Mouse (Mus musculus): ENCODE data around the gene Gm10190. TPM values are rescaled to one million over a fixed set of nuclear protein-coding genes. Genes with fewer than 3 reads are reported as not detected.

Gm10190 gene
- polyA plus RNA-seq, 1 experiment from 2014 or later = 1.7 TPM

- Histone ChIP-seq H3K9me3 (no peaks in the 10 kb centered on the region), H3K27me3 (replicated peaks) (no peaks in the 10 kb centered on the region), H3K4me1 (no peaks in the 10 kb centered on the region), H3K27ac (no peak overlapping the region), H3K4me3 (replicated peaks) (no peak overlapping the region), H3K9ac (no peak overlapping the region), H3K4me2 (no peak overlapping the region), H3K36me3 (no peaks in the 10 kb centered on the region)
- WGBS = 82% methylated on average over 5 of the region's 5 CpGs
- no peak for ATAC-seq (ENCODE audit: insufficient read depth, low FRiP score, low read depth)
Measured at GRCm38 (mm10) chr17:80367276-80367675, 6.1 kb downstream of the Gm10190 start.

DNA sequence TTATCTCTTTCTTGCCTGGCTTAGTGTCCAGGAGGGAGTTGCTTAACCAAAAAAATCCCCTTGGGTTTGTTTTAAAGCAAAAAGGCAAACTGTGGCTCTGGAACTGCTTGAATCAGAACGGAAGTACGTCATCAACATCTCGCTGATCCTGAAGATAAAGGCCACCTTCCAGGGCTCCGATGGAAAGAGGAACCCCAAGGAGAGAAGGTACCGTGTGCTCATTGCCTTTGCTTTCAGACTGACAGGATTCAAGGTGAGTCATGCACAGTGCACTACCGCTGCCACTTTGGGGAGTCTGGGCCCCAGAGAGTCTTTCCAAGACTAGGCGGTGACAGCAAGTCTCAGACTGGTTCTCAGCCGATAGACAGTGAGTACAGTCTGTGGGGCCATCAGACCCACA lies 13.1 kb downstream of the Gm10190 start:
- H3K36me3 ChIP-seq = no peaks in the 10 kb centered on the region
- ATAC-seq (ENCODE audit: insufficient read depth, low FRiP score, low read depth) = no peak

GRCm38 (mm10) chr17:80347234-80347633 lies 26.1 kb downstream of the Gm10190 start:
- ATAC-seq (ENCODE audit: insufficient read depth, low FRiP score, low read depth) = no peak
- Histone ChIP-seq H3K4me1 (no peaks in the 10 kb centered on the region; the same call in 1 of the 2 replicates), H3K4me2 (no peak overlapping the region), H3K4me3 (replicated peaks) (no peak overlapping the region), H3K27me3 (replicated peaks) (no peaks in the 10 kb centered on the region), H3K27ac (no peak overlapping the region), H3K9ac (no peak overlapping the region), H3K36me3 (no peaks in the 10 kb centered on the region), H3K9me3 (no peaks in the 10 kb centered on the region)
- 42% methylated on average over 6 of the region's 6 CpGs for WGBS

More for the DNA sequence above, 13.1 kb downstream of the Gm10190 start:
- no peak overlapping the region for H3K4me2 ChIP-seq
- 89% methylated on average over 8 of the region's 8 CpGs for WGBS
- no peaks in the 10 kb centered on the region for H3K9me3 ChIP-seq
- H3K27me3 ChIP-seq (replicated peaks) = no peaks in the 10 kb centered on the region
- no peaks in the 10 kb centered on the region for H3K4me1 ChIP-seq
- no peak overlapping the region for H3K27ac ChIP-seq
- H3K9ac ChIP-seq = no peak overlapping the region
- no peak overlapping the region for H3K4me3 ChIP-seq (replicated peaks)

DNA sequence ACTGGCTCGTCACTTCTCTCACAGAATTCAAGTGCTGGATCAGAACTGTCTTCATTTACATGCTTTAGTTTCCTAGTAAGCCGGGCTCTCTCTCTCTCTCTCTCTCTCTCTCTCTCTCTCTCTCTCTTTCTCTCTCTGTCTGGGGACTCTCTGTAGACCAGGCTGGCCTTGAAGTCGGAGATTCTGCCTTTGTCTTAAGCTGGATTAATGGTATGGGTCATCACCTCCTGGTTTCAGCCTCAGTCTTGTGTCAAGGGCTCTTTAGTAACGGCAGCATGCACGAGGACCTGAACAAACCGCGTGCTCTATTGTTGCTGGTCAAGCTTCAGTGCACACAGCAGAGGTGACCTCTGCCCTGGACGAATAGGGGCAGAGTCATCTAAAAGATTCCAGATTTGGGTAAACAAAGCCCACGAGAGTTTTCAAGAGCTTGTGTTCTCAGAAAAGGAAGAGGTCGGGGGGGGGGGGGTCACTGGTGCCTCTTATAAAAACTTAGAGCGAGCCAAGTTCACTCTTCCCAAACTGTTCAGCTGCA lies 26.7 kb downstream of the Gm10190 start:
- Histone ChIP-seq H3K27me3 (replicated peaks) (no peaks in the 10 kb centered on the region), H3K36me3 (no peaks in the 10 kb centered on the region), H3K4me1 (no peaks in the 10 kb centered on the region; the same call in 1 of the 2 replicates), H3K4me2 (no peak overlapping the region), H3K4me3 (replicated peaks) (no peak overlapping the region), H3K9me3 (no peaks in the 10 kb centered on the region), H3K9ac (no peak overlapping the region), H3K27ac (no peak overlapping the region)
- no peak for ATAC-seq (ENCODE audit: insufficient read depth, low FRiP score, low read depth)
- 57% methylated on average over 11 of the region's 11 CpGs for WGBS

DNA sequence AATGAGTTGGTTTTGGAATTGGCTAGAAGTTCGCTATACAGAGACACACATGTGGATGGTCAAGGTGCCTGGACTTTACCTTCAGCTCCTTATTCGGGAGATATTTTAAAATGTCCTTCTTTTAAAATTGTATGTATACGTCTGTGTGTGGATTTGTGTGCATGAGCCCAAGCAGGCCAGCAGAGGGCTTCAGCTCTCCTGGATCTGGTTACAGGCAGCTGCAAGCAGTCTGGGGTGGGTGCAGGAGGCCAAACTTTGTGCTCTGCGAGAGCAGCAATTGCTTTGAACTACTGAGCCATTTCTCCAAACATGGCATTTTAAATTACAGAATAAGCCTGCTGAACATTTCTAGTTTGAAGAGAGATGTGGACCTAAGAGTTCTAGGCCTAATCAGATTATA lies 28.1 kb downstream of the Gm10190 start:
- Histone ChIP-seq H3K9me3 (no peaks in the 10 kb centered on the region), H3K4me1 (no peaks in the 10 kb centered on the region; the same call in 1 of the 2 replicates), H3K27ac (no peak overlapping the region), H3K9ac (no peak overlapping the region), H3K4me3 (replicated peaks) (no peak overlapping the region), H3K36me3 (no peaks in the 10 kb centered on the region), H3K4me2 (no peak overlapping the region), H3K27me3 (replicated peaks) (no peaks in the 10 kb centered on the region)
- 71% methylated on average over 4 of the region's 4 CpGs for WGBS
- 0 out of 2 replicates have a peak, but pooled peaks have one; percentile 53 for ATAC-seq (ENCODE audit: insufficient read depth, low FRiP score, low read depth)

DNA sequence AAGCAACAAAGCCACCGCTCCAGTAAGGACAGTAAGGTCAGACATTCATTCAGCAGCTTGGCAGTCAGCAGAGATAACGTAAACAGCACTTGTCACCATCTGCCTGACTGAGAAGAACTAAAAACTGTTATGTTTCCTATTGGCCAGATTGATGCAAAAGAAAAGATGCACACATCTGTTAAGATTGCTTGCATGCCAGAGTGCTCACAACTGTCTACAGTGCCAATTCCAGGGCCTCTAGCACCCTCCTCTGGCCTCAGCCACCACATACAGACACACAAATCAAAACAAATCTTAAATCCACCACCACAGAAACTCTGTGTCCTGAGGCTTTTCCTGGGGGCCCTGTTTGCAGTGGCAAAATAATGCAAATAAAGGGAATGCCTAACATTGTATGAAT lies 41.0 kb downstream of the Gm10190 start:
- WGBS = 46% methylated on average over 2 of the region's 2 CpGs

GRCm38 (mm10) chr17:80326431-80326830 lies 46.9 kb downstream of the Gm10190 start:
- Histone ChIP-seq H3K9me3 (no peaks in the 10 kb centered on the region), H3K27me3 (replicated peaks) (no peaks in the 10 kb centered on the region), H3K9ac (no peak overlapping the region), H3K4me1 (no peaks in the 10 kb centered on the region), H3K4me2 (no peak overlapping the region), H3K27ac (no peak overlapping the region), H3K4me3 (replicated peaks) (no peak overlapping the region), H3K36me3 (no peaks in the 10 kb centered on the region)
- WGBS = 79% methylated on average over 3 of the region's 3 CpGs
- ATAC-seq (ENCODE audit: insufficient read depth, low FRiP score, low read depth) = no peak

More for the DNA sequence above, 41.0 kb downstream of the Gm10190 start:
- Histone ChIP-seq H3K9me3 (no peaks in the 10 kb centered on the region), H3K4me2 (no peak overlapping the region), H3K4me1 (no peaks in the 10 kb centered on the region), H3K27ac (no peak overlapping the region), H3K36me3 (no peaks in the 10 kb centered on the region), H3K27me3 (replicated peaks) (no peaks in the 10 kb centered on the region), H3K4me3 (replicated peaks) (no peak overlapping the region), H3K9ac (no peak overlapping the region)
- no peak for ATAC-seq (ENCODE audit: insufficient read depth, low FRiP score, low read depth)

DNA sequence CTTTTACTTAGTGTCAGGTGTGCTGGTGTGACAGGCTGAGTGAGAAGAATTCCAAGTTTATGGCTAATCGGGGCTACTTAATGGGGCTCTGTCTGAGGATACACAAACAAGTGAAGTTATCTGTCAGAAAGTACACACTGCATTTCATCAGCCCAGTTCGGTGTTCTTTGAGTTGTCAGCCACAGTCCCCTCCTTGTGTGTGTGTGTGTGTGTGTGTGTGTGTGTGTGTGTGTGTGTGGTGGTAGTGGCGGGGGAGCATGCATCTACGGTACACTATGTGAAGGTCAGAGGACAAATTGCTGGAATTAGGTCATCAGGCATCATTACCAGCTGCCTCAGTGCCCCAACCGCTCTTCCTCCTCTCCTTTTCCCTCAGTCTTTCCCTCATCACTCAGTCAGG lies 47.9 kb downstream of the Gm10190 start:
- Histone ChIP-seq H3K9ac (no peak overlapping the region), H3K27ac (no peak overlapping the region), H3K9me3 (no peaks in the 10 kb centered on the region), H3K4me3 (replicated peaks) (no peak overlapping the region), H3K4me1 (no peaks in the 10 kb centered on the region), H3K4me2 (no peak overlapping the region), H3K36me3 (no peaks in the 10 kb centered on the region), H3K27me3 (replicated peaks) (no peaks in the 10 kb centered on the region)
- ATAC-seq (ENCODE audit: insufficient read depth, low FRiP score, low read depth) = no peak
- 55% methylated on average over 4 of the region's 5 CpGs for WGBS

- H3K4me2 ChIP-seq = no peak overlapping the region
- no peaks in the 10 kb centered on the region for H3K4me1 ChIP-seq
- WGBS = 82% methylated on average over 7 of the region's 7 CpGs
- H3K27ac ChIP-seq = no peak overlapping the region
- no peaks in the 10 kb centered on the region for H3K9me3 ChIP-seq
- no peak for ATAC-seq (ENCODE audit: insufficient read depth, low FRiP score, low read depth)
- H3K4me3 ChIP-seq (replicated peaks) = no peak overlapping the region
- H3K9ac ChIP-seq = no peak overlapping the region
- H3K27me3 ChIP-seq (replicated peaks) = no peaks in the 10 kb centered on the region
- H3K36me3 ChIP-seq = no peaks in the 10 kb centered on the region
Measured at GRCm38 (mm10) chr17:80324521-80324920, 48.8 kb downstream of the Gm10190 start.

- no peak for ATAC-seq (ENCODE audit: insufficient read depth, low FRiP score, low read depth)
- Histone ChIP-seq H3K4me2 (no peak overlapping the region), H3K9me3 (no peaks in the 10 kb centered on the region), H3K27ac (no peak overlapping the region), H3K4me1 (no peaks in the 10 kb centered on the region), H3K4me3 (replicated peaks) (no peak overlapping the region), H3K27me3 (replicated peaks) (no peaks in the 10 kb centered on the region), H3K9ac (no peak overlapping the region), H3K36me3 (no peaks in the 10 kb centered on the region)
- WGBS = 64% methylated on average over 8 of the region's 8 CpGs
Measured at GRCm38 (mm10) chr17:80323658-80324057, 49.7 kb downstream of the Gm10190 start.

Other genes with a start within 250 kb of the Gm10190 start
- gene Galm, start 246.1 kb downstream of the Gm10190 start, polyA plus RNA-seq (2015; fragmentation: Nextera tagmentation; extraction: Ambion mirVana) = 30.0 and 36.0 TPM in 2 replicates
- 497 and 548 TPM in 2 replicates for gene Srsf7, start 166.2 kb downstream of the Gm10190 start, polyA plus RNA-seq (2015; fragmentation: Nextera tagmentation; extraction: Ambion mirVana)
- gene Ttc39d, start 166.1 kb downstream of the Gm10190 start, polyA plus RNA-seq (2015; fragmentation: Nextera tagmentation; extraction: Ambion mirVana) = 0.06 and 0.13 TPM in 2 replicates
- gene Gemin6, start 149.1 kb downstream of the Gm10190 start, polyA plus RNA-seq (2015; fragmentation: Nextera tagmentation; extraction: Ambion mirVana) = 49.4 and 51.5 TPM in 2 replicates
- gene Morn2, start 83.3 kb downstream of the Gm10190 start, polyA plus RNA-seq (2015; fragmentation: Nextera tagmentation; extraction: Ambion mirVana) = 23.9 and 27.8 TPM in 2 replicates
- 14.6 and 15.8 TPM in 2 replicates for gene Dhx57, start 83.1 kb downstream of the Gm10190 start, polyA plus RNA-seq (2015; fragmentation: Nextera tagmentation; extraction: Ambion mirVana)
- 0.90 and 1.2 TPM in 2 replicates for gene Arhgef33, start 66.1 kb downstream of the Gm10190 start, polyA plus RNA-seq (2015; fragmentation: Nextera tagmentation; extraction: Ambion mirVana)
- 4.7 and 5.1 TPM in 2 replicates for gene Sos1, start 106.9 kb upstream of the Gm10190 start, polyA plus RNA-seq (2015; fragmentation: Nextera tagmentation; extraction: Ambion mirVana)
- 0.17 and 0.26 TPM in 2 replicates for gene Cdkl4, start 204.3 kb upstream of the Gm10190 start, polyA plus RNA-seq (2015; fragmentation: Nextera tagmentation; extraction: Ambion mirVana)